Mouse (Mus musculus) kidney, postnatal 4 days (tissue): ENCODE data around the gene Tgfbr3.

Experiments used
- DNase-seq, 2 experiments: peaks; one replicate each; pipeline ENCODE4 v3.0.0; 2021; ENCODE audit warnings: mixed read lengths in 2 of 2

Tgfbr3 gene

DNA sequence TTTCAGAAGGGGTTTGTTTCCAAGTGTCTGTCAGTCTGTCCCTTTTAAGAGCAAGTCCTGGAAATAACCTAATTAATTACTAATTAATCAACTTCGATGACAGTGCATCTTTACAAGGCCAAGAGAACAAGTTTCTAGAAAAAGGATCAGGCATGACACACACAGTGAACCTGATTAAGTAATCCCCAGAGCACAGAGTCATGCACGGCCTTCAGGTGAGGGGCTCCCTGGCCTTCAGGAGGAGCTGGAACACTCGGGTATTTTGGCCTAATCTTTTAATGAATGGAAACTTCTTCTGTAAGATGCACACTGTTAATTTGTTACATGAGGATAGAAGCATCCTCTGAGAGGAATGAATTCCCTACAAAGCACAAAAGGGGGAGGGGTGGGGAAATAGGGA, 215.9 kb downstream of the Tgfbr3 start:
- no peak for DNase-seq

DNA sequence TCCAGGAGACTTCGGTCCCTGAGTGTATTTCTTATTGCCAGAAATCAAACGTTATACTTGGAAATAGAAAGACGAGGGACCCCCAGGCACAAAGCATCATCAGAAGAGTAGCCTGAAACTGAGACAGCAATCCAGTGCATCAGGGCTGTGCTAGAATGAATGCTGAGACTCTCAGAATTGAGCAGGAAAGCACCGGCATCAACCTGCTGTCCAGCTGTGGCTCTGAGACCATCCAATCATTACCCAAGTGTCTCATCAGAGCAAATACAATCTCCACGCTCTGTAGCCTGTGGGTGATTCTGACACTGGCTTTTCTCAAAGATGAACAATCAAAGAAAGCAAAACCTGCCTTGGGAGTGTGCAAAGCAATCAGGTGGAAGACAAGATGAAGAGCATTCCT, 221.3 kb downstream of the Tgfbr3 start:
- DNase-seq, result no peak

DNA sequence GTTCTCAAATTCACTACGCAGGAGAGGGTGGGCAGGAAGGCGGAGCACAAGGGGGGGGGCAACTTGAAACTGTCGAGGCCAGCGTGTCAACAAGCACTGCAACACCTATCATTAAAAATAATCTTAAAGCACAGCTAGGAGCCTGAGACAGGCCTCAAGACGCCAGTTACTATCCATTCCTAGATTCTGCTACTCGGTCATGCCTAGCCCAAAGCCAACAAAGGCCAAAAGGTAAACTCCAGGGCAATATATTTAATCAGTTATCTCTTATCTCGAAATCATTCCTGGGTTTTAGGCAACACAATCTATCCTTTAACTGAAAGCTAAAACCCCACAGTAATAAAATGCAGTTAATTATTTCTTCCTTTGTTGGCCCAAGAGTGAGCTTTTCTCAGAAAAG, 221.9 kb downstream of the Tgfbr3 start:
- no peak for DNase-seq

DNA sequence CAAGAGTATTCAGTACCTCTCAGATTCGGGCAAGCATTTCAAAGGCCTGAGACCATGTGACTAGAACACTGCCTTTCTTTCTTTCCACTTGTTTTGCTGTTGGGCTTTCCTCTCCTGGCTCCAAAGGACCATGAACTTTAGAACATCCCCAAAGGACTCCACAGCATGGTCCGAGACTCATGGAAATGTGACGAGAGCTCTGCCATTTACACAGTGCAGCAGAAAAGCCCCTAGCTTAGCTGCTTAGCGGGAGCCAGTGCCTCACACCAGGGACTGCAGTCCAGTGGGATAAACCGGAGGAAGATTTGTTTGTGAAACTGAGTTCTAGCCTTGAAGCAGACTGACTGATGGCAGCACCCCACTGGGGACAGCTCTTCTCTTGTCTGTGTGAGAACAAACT, 224.5 kb downstream of the Tgfbr3 start:
- no peak for DNase-seq

DNA sequence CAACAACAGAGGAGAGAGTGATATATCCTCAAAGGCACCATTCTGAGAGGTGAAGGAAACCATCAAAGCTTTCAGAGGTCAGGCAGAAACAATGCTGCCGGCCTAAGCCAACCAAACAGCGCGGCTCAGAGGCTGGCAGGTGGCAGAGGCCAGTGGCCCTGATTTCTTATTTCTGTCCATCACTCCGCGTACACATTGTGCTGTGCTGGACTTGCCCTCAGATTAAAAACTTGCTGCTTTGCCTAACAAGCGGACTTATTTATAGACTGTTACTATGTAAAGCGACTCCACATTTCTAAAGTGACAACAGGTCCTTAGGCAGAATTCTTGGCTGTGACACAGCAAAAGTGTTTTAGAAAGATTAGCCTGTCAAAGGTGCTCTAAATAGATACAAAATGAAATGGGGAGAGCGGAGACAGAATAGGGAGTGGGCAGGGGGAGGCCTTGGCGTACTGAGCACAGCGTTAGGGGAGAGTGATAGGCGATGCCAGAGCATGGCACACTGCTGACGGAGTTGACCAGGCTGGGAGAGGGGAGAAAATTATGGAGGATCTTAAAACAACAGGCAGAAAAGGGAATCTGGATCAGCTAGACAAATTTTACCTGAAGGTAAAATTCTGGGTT, 227.1 kb downstream of the Tgfbr3 start:
- no peak for DNase-seq

DNA sequence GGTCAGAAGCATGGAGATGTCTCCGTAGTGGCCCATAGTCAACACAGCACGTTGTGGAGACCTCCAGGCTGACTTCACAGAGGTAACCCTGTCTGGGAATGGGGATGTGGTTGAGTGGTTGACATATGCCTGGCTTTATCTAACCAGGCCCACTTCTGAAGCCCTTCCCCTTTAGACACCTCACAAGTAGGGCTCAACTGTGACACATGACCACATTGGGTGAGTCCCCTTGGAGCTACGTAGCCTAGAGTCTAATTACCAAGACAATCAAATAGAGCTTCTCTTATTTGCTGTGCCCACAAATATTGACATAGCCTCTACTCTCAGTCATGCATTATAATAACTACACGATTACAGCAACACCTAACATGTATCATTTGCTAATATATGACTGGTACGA, 229.9 kb downstream of the Tgfbr3 start:
- no peak for DNase-seq

DNA sequence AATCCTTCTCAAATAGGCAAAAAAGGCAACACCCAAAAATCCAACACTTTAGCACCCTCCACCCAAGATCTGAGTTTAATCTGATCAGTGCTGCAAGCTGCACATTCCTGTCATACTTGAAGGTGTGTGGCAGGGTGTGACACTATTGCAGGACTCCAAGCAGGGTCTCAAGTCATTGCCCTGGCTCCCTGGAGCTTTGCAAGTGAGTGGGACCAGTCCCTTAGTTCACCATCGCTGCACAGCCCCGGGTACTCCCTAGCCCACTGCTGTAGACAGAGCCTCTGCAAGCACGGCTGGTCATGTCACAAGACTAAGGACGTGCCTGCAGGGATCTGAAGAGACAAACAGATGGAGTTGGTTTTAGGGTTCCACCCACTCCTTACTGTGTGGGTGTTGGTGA, 230.8 kb downstream of the Tgfbr3 start:
- DNase-seq, result peak; percentile 43 to 60
